Mouse (Mus musculus) forebrain, embryonic 10.5 days (tissue): ENCODE results near the gene Sdsl. TPM values are rescaled to one million over a fixed set of nuclear protein-coding genes. Genes with fewer than 3 reads are reported as not detected.

Source experiments
- DNase-seq: peaks from one replicate; pipeline ENCODE4 v3.0.0-alpha.2; 2017; ENCODE audit warnings: low spot score; ENCODE audit errors: extremely low spot score
- H3K27ac ChIP-seq: fragments of 300-500 bp; sonication (generic); 2 replicates; pipeline ENCODE4 v1.5.1; 2016; ENCODE audit warnings: mild to moderate bottlenecking
- H3K27me3 ChIP-seq: fragments of 300-500 bp; sonication (generic); 2 replicates; pipeline ENCODE4 v1.6.1; 2016; ENCODE audit warnings: mild to moderate bottlenecking; ENCODE audit not compliant: poor library complexity, severe bottlenecking
- H3K36me3 ChIP-seq: fragments of 300-500 bp; sonication (generic); replicated peaks from 2 replicates; pipeline ENCODE4 v1.6.1; 2016; ENCODE audit warnings: mild to moderate bottlenecking, moderate library complexity
- H3K4me1 ChIP-seq: fragments of 300-500 bp; sonication (generic); 2 replicates; pipeline ENCODE4 v1.6.1; 2016
- H3K4me3 ChIP-seq: fragments of 300-500 bp; sonication (generic); 2 replicates; pipeline ENCODE4 v1.5.1; 2016; ENCODE audit warnings: mild to moderate bottlenecking, moderate library complexity
- H3K9me3 ChIP-seq: fragments of 300-500 bp; sonication (generic); 2 replicates; pipeline ENCODE4 v1.6.1; 2016; ENCODE audit warnings: mild to moderate bottlenecking, moderate library complexity
- WGBS: fragments of 180-500 bp; shearing (Covaris S2); methylation state at CpG from one replicate; pipeline ENCODE4 v1.1.7; 2016; 5-methylcytosine and 5-hydroxymethylcytosine counted together
- polyA plus RNA-seq: library from polyadenylated mRNA; unstranded; fragments of >200 nt; fragmentation: Nextera tagmentation; extraction: Ambion mirVana; gene quantifications from 2 replicates; pipeline ENCODE4 v1.2.1, GENCODE M21; 2016

Gene Sdsl
- polyA plus RNA-seq, 1 experiment from 2014 or later: 9.3 TPM

DNA sequence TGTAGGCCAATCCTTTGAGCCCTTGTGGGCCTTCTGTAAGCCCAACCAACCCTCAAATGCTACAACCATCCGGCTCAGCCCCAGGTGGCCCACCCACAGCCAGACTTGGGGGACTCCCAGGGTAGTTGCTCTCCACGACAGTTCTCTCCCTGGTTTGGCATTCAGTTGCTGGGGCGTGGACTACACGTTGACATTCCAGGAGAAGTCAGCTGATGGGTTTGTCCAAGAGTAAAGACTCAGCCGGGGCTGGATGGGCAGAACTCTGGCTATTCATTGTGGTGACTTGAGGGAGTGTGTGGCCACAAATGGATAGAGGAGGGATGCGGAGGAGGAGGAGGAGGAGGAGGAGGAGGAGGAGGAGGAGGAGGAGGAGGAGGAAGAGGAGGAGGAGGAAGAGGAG lies 43.6 kb downstream of the Sdsl start:
- DNase-seq: peak; percentile 37
- Histone ChIP-seq H3K36me3 (no peaks in the 10 kb centered on the region), H3K4me3 (peak overlapping the region; percentile 61), H3K4me1 (peaks cover 94% of the 10 kb centered on the region), H3K9me3 (no peaks in the 10 kb centered on the region), H3K27me3 (peaks cover 100% of the 10 kb centered on the region), H3K27ac (peak overlapping the region; percentile 69; the same call in 1 of the 2 replicates)
- 3% methylated on average over 5 of the region's 6 CpGs for WGBS

DNA sequence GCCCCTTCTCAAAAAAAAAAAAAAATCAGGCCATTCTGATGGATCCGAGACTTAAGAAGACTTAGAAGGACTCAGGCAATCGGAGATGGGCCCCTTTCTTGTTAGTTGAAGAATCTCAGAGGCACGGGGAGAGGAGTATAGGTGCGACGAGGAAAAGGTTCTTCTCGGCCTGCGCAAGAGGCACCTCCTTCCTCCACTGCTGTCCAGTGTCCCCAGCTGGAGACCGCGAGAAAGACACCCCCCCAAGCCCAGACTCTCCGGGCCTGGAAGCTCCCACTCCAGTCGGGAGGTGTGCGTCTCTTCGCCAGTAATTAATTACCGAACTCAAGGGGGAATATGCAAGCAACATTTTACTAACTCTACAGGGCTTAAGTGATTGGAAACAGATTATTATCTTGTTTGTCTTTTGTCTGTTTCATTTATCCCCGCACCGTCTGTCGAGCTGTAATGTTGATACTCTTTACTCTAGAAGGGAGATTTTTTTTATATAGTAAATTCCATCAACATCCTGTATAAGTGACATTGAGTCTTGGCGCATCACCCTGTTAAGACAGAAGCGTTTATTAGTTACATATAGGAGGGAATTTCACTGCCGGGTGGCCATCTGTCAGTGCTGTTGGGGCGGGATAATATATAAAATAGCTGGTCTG lies 44.3 kb downstream of the Sdsl start:
- peaks cover 87% of the 10 kb centered on the region for H3K4me1 ChIP-seq
- H3K36me3 ChIP-seq: no peaks in the 10 kb centered on the region
- 3% methylated on average over 21 of the region's 21 CpGs for WGBS
- peak overlapping the region; percentile 61 for H3K4me3 ChIP-seq
- H3K27ac ChIP-seq: peak overlapping the region; percentile 69
- no peaks in the 10 kb centered on the region for H3K9me3 ChIP-seq
- DNase-seq: peak; percentile 25
- peaks cover 100% of the 10 kb centered on the region for H3K27me3 ChIP-seq

DNA sequence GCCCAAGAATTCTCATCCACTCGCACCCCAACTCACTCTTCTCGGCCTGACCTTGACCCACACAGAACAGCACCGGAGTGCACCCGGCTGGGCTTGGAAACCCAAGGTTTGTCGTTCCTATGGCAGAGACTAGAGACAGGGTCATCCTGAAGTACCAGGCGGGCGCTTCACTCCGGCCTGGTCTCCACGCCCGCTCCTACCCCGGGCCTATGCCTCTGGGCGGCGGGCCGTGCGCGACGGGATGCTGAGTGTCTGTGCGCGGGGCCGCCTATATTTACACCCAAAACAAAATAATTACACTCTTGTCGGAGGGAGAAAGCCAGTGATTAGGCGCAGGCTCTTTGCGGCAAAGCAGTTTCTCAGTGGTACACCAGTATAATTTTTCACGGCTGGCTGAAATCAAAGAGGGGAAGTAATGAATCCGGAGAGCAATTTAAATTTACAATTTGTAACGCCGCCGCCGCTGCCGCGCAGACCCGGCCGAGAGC lies 45.1 kb downstream of the Sdsl start:
- H3K36me3 ChIP-seq: no peaks in the 10 kb centered on the region
- under 1% methylated on average over 33 of the region's 33 CpGs for WGBS
- H3K4me1 ChIP-seq: peaks cover 81% of the 10 kb centered on the region
- H3K27ac ChIP-seq: peak overlapping the region; percentile 69
- H3K4me3 ChIP-seq: peak overlapping the region; percentile 61
- peaks cover 100% of the 10 kb centered on the region for H3K27me3 ChIP-seq
- H3K9me3 ChIP-seq: no peaks in the 10 kb centered on the region
- DNase-seq: peak; percentile 48

DNA sequence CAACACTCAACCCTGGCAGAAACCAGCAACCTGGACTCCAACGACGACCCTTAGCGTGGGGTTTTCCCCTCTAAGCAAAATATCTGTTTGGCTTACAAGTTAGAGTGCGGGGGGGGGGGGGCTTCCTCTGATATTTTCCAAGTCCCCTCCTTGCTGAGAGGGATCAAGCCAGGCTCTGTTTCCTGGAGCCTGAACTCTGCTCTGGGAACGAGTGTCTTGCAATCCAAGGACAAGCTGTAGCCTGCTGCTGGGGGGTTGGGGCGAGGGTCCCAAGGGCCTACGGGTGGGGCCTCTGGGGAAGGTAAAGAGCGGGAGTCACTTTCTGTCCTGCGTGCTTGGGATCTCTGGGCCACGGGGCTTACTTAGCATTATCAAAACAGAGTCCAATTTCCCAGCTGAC lies 46.0 kb downstream of the Sdsl start:
- peaks cover 75% of the 10 kb centered on the region for H3K4me1 ChIP-seq
- DNase-seq: peak; percentile 25
- H3K36me3 ChIP-seq: no peaks in the 10 kb centered on the region
- no peaks in the 10 kb centered on the region for H3K9me3 ChIP-seq
- peak overlapping the region; percentile 61 for H3K4me3 ChIP-seq
- WGBS: 1% methylated on average over 10 of the region's 10 CpGs
- H3K27me3 ChIP-seq: peaks cover 100% of the 10 kb centered on the region
- H3K27ac ChIP-seq: peak overlapping the region; percentile 69

DNA sequence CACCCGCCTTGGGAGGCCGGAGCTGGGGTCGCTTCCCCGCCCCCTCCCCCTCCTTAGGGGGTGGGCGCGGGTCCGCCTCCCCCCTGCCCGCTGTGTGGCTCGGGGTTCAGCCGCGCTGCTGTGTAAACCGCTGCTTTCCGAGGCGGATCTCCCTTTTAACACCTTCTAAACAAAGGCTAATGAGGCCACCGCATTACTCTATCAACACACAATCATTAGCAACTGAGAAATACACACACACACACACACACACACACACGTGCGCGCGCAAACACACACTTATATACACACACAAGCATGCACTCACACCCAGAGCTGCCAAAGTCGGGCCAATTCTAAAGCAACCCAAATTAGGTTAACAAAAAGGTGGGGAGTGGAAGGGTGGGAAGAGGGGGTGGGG lies 46.9 kb downstream of the Sdsl start:
- H3K9me3 ChIP-seq: no peaks in the 10 kb centered on the region
- H3K4me1 ChIP-seq: peaks cover 68% of the 10 kb centered on the region
- no peaks in the 10 kb centered on the region for H3K36me3 ChIP-seq
- 2% methylated on average over 20 of the region's 20 CpGs for WGBS
- peak overlapping the region; percentile 39 for H3K4me3 ChIP-seq
- H3K27me3 ChIP-seq: peaks cover 100% of the 10 kb centered on the region
- peak; percentile 35 for DNase-seq
- peak overlapping the region; percentile 73; the same call in 1 of the 2 replicates for H3K27ac ChIP-seq

DNA sequence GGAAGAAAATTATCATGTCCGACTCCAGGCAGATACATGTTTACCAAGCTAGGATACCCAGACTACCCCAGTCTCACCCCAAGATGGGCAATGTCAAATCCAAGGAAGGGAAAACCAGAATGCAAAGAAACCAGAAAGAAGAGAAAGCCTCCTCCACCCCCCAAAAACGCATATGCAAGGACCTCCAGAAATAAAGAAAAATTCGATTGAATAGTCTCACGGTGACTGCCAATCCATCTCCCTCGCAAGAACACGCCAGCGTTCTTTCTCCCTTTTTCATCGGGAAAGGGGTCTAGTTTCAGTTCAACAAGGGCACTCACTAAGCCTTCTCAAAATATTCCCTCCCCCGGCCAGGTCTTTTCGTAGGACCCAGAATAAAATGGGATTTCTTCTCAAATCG lies 48.0 kb downstream of the Sdsl start:
- Histone ChIP-seq H3K27ac (peak overlapping the region; percentile 73; the same call in 1 of the 2 replicates), H3K36me3 (no peaks in the 10 kb centered on the region), H3K27me3 (peaks cover 96% of the 10 kb centered on the region), H3K4me1 (peaks cover 62% of the 10 kb centered on the region), H3K9me3 (no peaks in the 10 kb centered on the region), H3K4me3 (peak overlapping the region; percentile 39)
- WGBS: 1% methylated on average over 11 of the region's 11 CpGs
- DNase-seq: no peak

DNA sequence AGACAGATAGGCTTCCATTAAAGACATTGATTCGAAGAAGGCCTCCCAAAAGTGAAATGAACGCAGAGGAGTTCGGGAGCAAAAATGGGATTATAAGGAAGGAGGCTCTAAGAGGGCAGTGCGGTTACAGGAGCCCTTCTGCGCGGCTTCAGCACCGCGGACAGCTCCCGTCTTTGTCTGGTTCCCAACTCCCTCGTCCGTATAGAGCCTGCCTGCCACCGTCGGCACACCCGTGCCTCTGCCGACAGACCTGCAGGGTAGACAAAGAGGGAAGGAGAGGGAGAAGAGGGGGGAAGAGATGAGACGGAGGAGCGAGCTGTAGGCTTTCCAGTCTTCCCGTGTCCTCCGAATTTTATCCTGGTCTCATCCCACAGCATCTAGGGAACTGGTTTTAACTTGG lies 48.6 kb downstream of the Sdsl start:
- 2% methylated on average over 19 of the region's 19 CpGs for WGBS
- H3K4me3 ChIP-seq: peak overlapping the region; percentile 39

DNA sequence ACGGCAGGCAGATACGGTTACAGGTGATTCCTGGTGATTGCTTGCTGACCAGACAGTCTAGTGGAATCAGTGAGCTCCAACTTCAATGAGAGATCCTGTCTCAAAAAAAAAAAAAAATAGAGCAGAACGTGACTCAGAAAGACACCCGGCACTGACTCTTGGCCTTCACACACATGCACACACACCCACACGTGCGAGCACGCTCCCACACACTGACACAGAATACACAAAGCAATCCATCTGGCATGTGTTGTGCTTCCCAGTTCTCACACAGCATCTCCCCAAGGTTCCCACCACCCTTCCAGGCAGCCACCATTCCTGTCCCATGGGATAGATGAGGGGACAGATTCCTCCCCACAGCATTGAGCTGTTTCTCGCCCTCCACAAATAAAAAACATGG lies 52.5 kb downstream of the Sdsl start:
- Histone ChIP-seq H3K4me3 (no peak overlapping the region), H3K4me1 (peaks cover 16% of the 10 kb centered on the region), H3K27me3 (peaks cover 73% of the 10 kb centered on the region), H3K36me3 (peaks cover 3% of the 10 kb centered on the region; the same call in 1 of the 2 replicates), H3K9me3 (no peaks in the 10 kb centered on the region), H3K27ac (no peak overlapping the region)
- WGBS: 90% methylated on average over 8 of the region's 8 CpGs
- no peak for DNase-seq

More for the DNA sequence above, 48.6 kb downstream of the Sdsl start:
- Histone ChIP-seq H3K9me3 (no peaks in the 10 kb centered on the region), H3K27me3 (peaks cover 90% of the 10 kb centered on the region), H3K27ac (peak overlapping the region; percentile 75), H3K4me1 (peaks cover 56% of the 10 kb centered on the region), H3K36me3 (no peaks in the 10 kb centered on the region)
- peak; percentile 89 for DNase-seq

DNA sequence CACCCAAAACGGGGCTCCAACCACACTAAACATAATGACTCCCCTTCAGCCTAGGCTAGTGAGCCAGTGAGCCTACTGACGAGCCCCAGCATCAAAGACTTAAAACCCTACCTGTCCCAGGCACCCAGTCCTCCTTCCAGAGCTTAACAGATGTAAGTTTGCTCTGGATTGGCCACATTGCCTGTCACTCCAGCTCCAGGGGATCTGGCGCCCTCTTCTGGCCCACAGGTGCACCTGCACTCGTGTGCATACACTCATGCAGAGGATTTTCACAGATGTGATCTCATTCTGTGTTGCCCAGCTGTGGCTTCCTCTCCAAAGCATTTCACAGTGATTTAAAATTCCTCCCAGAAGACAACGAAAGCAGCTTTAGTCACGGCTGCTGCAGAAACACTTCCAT lies 59.2 kb downstream of the Sdsl start:
- no peak for DNase-seq
- WGBS: 86% methylated on average over 6 of the region's 6 CpGs
- no peak overlapping the region for H3K4me3 ChIP-seq

DNA sequence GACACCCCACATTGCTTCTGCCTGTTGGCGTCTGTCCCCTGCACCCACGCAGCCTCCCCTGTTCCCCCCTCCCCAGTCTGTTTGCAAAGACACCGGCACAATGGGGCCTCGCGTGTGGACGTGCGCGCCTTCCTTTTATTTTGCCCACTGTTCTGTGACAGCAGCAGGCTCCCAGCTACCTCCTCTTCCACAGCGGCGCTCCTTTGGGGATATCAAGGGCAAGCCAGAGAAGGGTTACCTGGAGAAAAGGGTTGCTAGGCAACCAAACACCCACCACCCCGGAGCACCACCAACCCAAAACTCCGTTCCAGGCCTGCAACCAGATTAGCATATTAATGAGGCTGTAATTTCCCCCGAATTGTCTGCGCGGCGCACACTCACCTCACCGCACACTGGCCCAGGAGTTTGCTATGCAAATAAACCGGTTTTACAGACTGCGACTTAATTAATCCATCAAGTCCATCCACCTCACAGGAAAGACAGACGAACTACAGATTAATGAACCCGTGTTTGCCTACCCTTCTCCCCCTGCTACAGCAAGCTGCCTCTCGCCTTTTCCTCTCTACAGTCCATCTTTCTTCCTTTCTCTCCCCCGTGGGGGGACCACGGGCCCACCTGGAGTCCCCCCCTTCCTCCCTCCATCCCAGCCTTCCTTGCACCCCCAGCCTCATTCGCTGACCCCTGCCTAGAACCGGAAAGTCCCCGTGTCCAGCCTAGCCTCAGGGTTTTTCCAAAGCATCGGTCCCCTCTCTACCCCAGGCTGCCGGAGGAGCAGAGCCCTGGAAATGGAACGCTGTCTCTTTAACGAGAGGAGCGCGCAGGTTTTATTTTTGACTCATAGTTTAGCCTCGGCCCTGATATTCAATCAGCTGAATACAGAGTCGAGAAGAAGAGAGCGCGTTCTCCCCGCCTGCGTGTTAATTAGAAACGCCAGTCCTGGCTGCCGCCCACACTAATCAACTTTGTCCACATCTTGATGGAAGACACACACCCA lies 62.9 kb downstream of the Sdsl start:
- Histone ChIP-seq H3K27me3 (peaks cover 67% of the 10 kb centered on the region), H3K9me3 (peaks cover 6% of the 10 kb centered on the region; the same call in 1 of the 2 replicates), H3K4me1 (peaks cover 23% of the 10 kb centered on the region), H3K36me3 (no peaks in the 10 kb centered on the region), H3K27ac (peak overlapping the region; percentile 81), H3K4me3 (peak overlapping the region; percentile 52)
- peak; percentile 70 for DNase-seq
- WGBS: 1% methylated on average over 41 of the region's 41 CpGs

More for the DNA sequence above, 59.2 kb downstream of the Sdsl start:
- Histone ChIP-seq H3K4me1 (peaks cover 23% of the 10 kb centered on the region), H3K36me3 (peaks cover 3% of the 10 kb centered on the region; the same call in 1 of the 2 replicates), H3K27ac (no peak overlapping the region), H3K27me3 (peaks cover 63% of the 10 kb centered on the region), H3K9me3 (peaks cover 6% of the 10 kb centered on the region; the same call in 1 of the 2 replicates)

DNA sequence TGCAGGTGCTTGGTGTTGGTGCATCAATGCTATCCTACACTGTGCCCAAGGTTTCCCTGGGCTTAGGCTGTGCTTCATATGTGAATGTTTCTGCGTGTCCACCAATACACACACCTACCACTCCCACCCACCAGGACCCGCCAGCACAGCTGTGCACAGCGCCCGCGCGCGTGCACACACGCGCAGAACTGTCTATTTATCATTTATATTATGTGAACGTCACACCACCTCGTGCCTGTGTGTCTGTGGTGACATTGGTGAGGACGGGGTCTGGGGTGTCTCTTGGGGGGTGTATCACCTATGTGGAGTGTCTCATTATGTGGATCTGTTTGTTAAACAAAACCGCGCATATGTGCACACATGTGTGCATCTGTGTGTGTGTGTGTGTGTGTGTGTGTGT lies 63.7 kb downstream of the Sdsl start:
- Histone ChIP-seq H3K4me1 (peaks cover 23% of the 10 kb centered on the region), H3K27me3 (peaks cover 73% of the 10 kb centered on the region), H3K36me3 (no peaks in the 10 kb centered on the region), H3K27ac (peak overlapping the region; percentile 81), H3K4me3 (peak overlapping the region; percentile 52), H3K9me3 (peaks cover 6% of the 10 kb centered on the region; the same call in 1 of the 2 replicates)
- 81% methylated on average over 14 of the region's 14 CpGs for WGBS
- no peak for DNase-seq
